Mouse (Mus musculus) thymus, postnatal 14 days (tissue): ENCODE results near the gene Rab3gap2.

ENCODE experiments used
- DNase-seq: peaks from one replicate; pipeline ENCODE4 v3.0.0; 2021

Rab3gap2 gene

GRCm38 (mm10) chr1:185334136-185334535 is 130.2 kb downstream of the Rab3gap2 start:
- DNase-seq: no peak

- no peak for DNase-seq
Observed at GRCm38 (mm10) chr1:185335231-185335765, 131.4 kb downstream of the Rab3gap2 start.
